Mouse (Mus musculus): ENCODE measurements around the gene Limch1.

Gene Limch1

GRCm38 (mm10) chr5:66876018-66876805 lies 130.6 kb downstream of the Limch1 start:
- DNase-seq (ENCODE audit: low spot score in 2 of 2), result no peak

- no peak for DNase-seq (ENCODE audit: low spot score in 2 of 2)
Measured at GRCm38 (mm10) chr5:66877066-66877465, 131.4 kb downstream of the Limch1 start.

- no peak for DNase-seq (ENCODE audit: low spot score in 2 of 2)
Measured at GRCm38 (mm10) chr5:66881901-66882341, 136.3 kb downstream of the Limch1 start.

- DNase-seq (ENCODE audit: low spot score in 2 of 2), result no peak
Measured at GRCm38 (mm10) chr5:66882718-66883117, 137.1 kb downstream of the Limch1 start.

- no peak for DNase-seq (ENCODE audit: low spot score in 2 of 2)
Measured at GRCm38 (mm10) chr5:66884505-66884904, 138.9 kb downstream of the Limch1 start.

GRCm38 (mm10) chr5:66886410-66887120 lies 140.9 kb downstream of the Limch1 start:
- no peak for DNase-seq (ENCODE audit: low spot score in 2 of 2)

- DNase-seq (ENCODE audit: low spot score in 2 of 2), result no peak
Measured at GRCm38 (mm10) chr5:66888061-66888460, 142.4 kb downstream of the Limch1 start.

GRCm38 (mm10) chr5:66889337-66889736 lies 143.7 kb downstream of the Limch1 start:
- no peak for DNase-seq (ENCODE audit: low spot score in 2 of 2)

GRCm38 (mm10) chr5:66895440-66896120 lies 150.0 kb downstream of the Limch1 start:
- DNase-seq (ENCODE audit: low spot score in 2 of 2), result no peak

GRCm38 (mm10) chr5:66897584-66897983 lies 152.0 kb downstream of the Limch1 start:
- DNase-seq (ENCODE audit: low spot score in 2 of 2), result no peak

- DNase-seq (ENCODE audit: low spot score in 2 of 2), result no peak
Measured at GRCm38 (mm10) chr5:66898252-66898651, 152.6 kb downstream of the Limch1 start.

GRCm38 (mm10) chr5:66898811-66899430 lies 153.3 kb downstream of the Limch1 start:
- no peak for DNase-seq (ENCODE audit: low spot score in 2 of 2)

- no peak for DNase-seq (ENCODE audit: low spot score in 2 of 2)
Measured at GRCm38 (mm10) chr5:66901116-66901515, 155.5 kb downstream of the Limch1 start.

- no peak for DNase-seq (ENCODE audit: low spot score in 2 of 2)
Measured at GRCm38 (mm10) chr5:66904835-66905234, 159.2 kb downstream of the Limch1 start.

GRCm38 (mm10) chr5:66908883-66909282 lies 163.3 kb downstream of the Limch1 start:
- DNase-seq (ENCODE audit: low spot score in 2 of 2), result no peak

- DNase-seq (ENCODE audit: low spot score in 2 of 2), result no peak
Measured at GRCm38 (mm10) chr5:66909962-66910361, 164.3 kb downstream of the Limch1 start.

GRCm38 (mm10) chr5:66910610-66911009 lies 165.0 kb downstream of the Limch1 start:
- no peak for DNase-seq (ENCODE audit: low spot score in 2 of 2)

GRCm38 (mm10) chr5:66911068-66911467 lies 165.4 kb downstream of the Limch1 start:
- DNase-seq (ENCODE audit: low spot score in 2 of 2), result no peak

- no peak for DNase-seq (ENCODE audit: low spot score in 2 of 2)
Measured at GRCm38 (mm10) chr5:66913791-66914190, 168.2 kb downstream of the Limch1 start.

- DNase-seq (ENCODE audit: low spot score in 2 of 2), result no peak
Measured at GRCm38 (mm10) chr5:66917353-66918315, 172.0 kb downstream of the Limch1 start.
